Mouse (Mus musculus): ENCODE results near the gene Fbxl2.

GRCm38 (mm10) chr9:114014034-114014433, 32.0 kb downstream of the Fbxl2 start:
- TF ChIP-seq USF1 (IDR thresholded peaks at IDR 0.05; ENCODE audit: low read depth): no peak
- TF ChIP-seq CTCF (IDR thresholded peaks at IDR 0.05; ENCODE audit: control insufficient read depth, insufficient read depth, insufficient read length): no peak
- TF ChIP-seq MAX (IDR thresholded peaks at IDR 0.05): no peak

Data from C2C12 (cell line).